Mouse (Mus musculus): Measurements from ENCODE around the gene Stk4. TPM values are rescaled to one million over a fixed set of nuclear protein-coding genes. Genes with fewer than 3 reads are reported as not detected.
"Not testable (repeated sequence)": the region's sequence is repeated elsewhere in the genome, so short reads cannot be mapped to it uniquely, and the experiment has no call there.

Stk4 gene
- total RNA-seq (2015; ENCODE audit: low replicate concordance) (47.9 and 74.0 TPM in 2 replicates), total RNA-seq (2017; ENCODE audit: low replicate concordance) (52.4 and 55.6 TPM in 2 replicates)

- no peak for ATAC-seq (replicated peaks; ENCODE audit: low FRiP score, poor library complexity, severe bottlenecking)
Observed at GRCm38 (mm10) chr2:164070142-164070764, at the start of gene Stk4. Gene Stk4 (plus strand): TSS chr2:164070322.

- ATAC-seq (replicated peaks; ENCODE audit: low FRiP score, poor library complexity, severe bottlenecking) = no peak
Observed at GRCm38 (mm10) chr2:164022104-164022503, 48.0 kb upstream of the Stk4 start.

GRCm38 (mm10) chr2:164025150-164025549, 45.0 kb upstream of the Stk4 start, which contains the start of gene Pabpc1l:
Gene Pabpc1l (plus strand): TSS chr2:164025450.
- ATAC-seq (replicated peaks; ENCODE audit: low FRiP score, poor library complexity, severe bottlenecking) = no peak

GRCm38 (mm10) chr2:164031147-164031546, 39.0 kb upstream of the Stk4 start:
- no peak for ATAC-seq (replicated peaks; ENCODE audit: low FRiP score, poor library complexity, severe bottlenecking)

GRCm38 (mm10) chr2:164032973-164033372, 37.1 kb upstream of the Stk4 start:
- no peak for ATAC-seq (replicated peaks; ENCODE audit: low FRiP score, poor library complexity, severe bottlenecking)

GRCm38 (mm10) chr2:164036520-164037019, 33.6 kb upstream of the Stk4 start:
- no peak; the same call in 1 of the 2 replicates for ATAC-seq (replicated peaks; ENCODE audit: low FRiP score, poor library complexity, severe bottlenecking)

GRCm38 (mm10) chr2:164038407-164039028, 31.6 kb upstream of the Stk4 start:
- ATAC-seq (replicated peaks; ENCODE audit: low FRiP score, poor library complexity, severe bottlenecking) = no peak

GRCm38 (mm10) chr2:164040949-164041348, 29.2 kb upstream of the Stk4 start:
- no peak for ATAC-seq (replicated peaks; ENCODE audit: low FRiP score, poor library complexity, severe bottlenecking)

- no peak for ATAC-seq (replicated peaks; ENCODE audit: low FRiP score, poor library complexity, severe bottlenecking)
Observed at GRCm38 (mm10) chr2:164041523-164041922, 28.6 kb upstream of the Stk4 start.

- ATAC-seq (replicated peaks; ENCODE audit: low FRiP score, poor library complexity, severe bottlenecking) = peak; percentile 62; the same call in 1 of the 2 replicates
Observed at GRCm38 (mm10) chr2:164047197-164047690, 22.9 kb upstream of the Stk4 start.

GRCm38 (mm10) chr2:164053767-164054166, 16.4 kb upstream of the Stk4 start:
- ATAC-seq (replicated peaks; ENCODE audit: low FRiP score, poor library complexity, severe bottlenecking) = no peak

- ATAC-seq (replicated peaks; ENCODE audit: low FRiP score, poor library complexity, severe bottlenecking) = no peak
Observed at GRCm38 (mm10) chr2:164054671-164055070, 15.5 kb upstream of the Stk4 start.

GRCm38 (mm10) chr2:164059634-164060235, 10.4 kb upstream of the Stk4 start:
- no peak for ATAC-seq (replicated peaks; ENCODE audit: low FRiP score, poor library complexity, severe bottlenecking)

GRCm38 (mm10) chr2:164070765-164071436, 779 bp downstream of the Stk4 start, which contains the start of gene Tomm34:
Gene Tomm34 (minus strand): TSS chr2:164071169.
- peak; percentile 82 for ATAC-seq (replicated peaks; ENCODE audit: low FRiP score, poor library complexity, severe bottlenecking)

GRCm38 (mm10) chr2:164071437-164071820, 1.3 kb downstream of the Stk4 start:
- not testable (repeated sequence) for ATAC-seq (replicated peaks; ENCODE audit: low FRiP score, poor library complexity, severe bottlenecking)

- no peak for ATAC-seq (replicated peaks; ENCODE audit: low FRiP score, poor library complexity, severe bottlenecking)
Observed at GRCm38 (mm10) chr2:164072109-164072508, 2.0 kb downstream of the Stk4 start.

- ATAC-seq (replicated peaks; ENCODE audit: low FRiP score, poor library complexity, severe bottlenecking) = no peak
Observed at GRCm38 (mm10) chr2:164073120-164073519, 3.0 kb downstream of the Stk4 start.

GRCm38 (mm10) chr2:164073918-164074578, 3.9 kb downstream of the Stk4 start:
- ATAC-seq (replicated peaks; ENCODE audit: low FRiP score, poor library complexity, severe bottlenecking) = peak; percentile 90

GRCm38 (mm10) chr2:164075088-164075487, 5.0 kb downstream of the Stk4 start:
- no peak for ATAC-seq (replicated peaks; ENCODE audit: low FRiP score, poor library complexity, severe bottlenecking)
